Comparison of ENCODE assay signal across 14 mouse cellular contexts in genomic region chr17:26851136-26851460, GRCm38 (mm10). TPM values are rescaled to one million over a fixed set of nuclear protein-coding genes. Genes with fewer than 3 reads are reported as not detected.
DNase-seq lines count a peak whose midpoint lies in the region; ATAC-seq and TF ChIP-seq lines count a peak whose summit lies in the region.
"Had no signal": no experiment of that assay in that cellular context is flagged by ENCODE, and none has a peak within 500 bp of the region (broad histone marks: within the 10 kb centered on the region; RNA-seq: fewer than 3 reads in every experiment).

No protein-coding gene starts in this region.

- DNase-seq in heart, adult 8-10 months (ENCODE audit: low spot score), result no peak
- no peak for DNase-seq in lung, embryonic 14.5 days
- DNase-seq in lung, postnatal 4 days, result no peak
- no peak for DNase-seq in ovary, adult 18-20 months (ENCODE audit: low spot score)
- DNase-seq: cerebellum, adult 9-11 months; gastrocnemius, adult 2 months; layer of hippocampus, postnatal 36 days had no signal

- 9% methylated on average over 8 of the region's 8 CpGs for WGBS in heart, embryonic 13.5 days
- 9% methylated on average over 8 of the region's 8 CpGs for WGBS in lung, embryonic 14.5 days
- 8% methylated on average over 8 of the region's 8 CpGs for WGBS in liver, embryonic 12.5 days (ENCODE audit: insufficient replicate concordance)

- H3K27me3 ChIP-seq in heart, embryonic 13.5 days (replicated peaks), result peaks cover 75% of the 10 kb centered on the region
- H3K27me3 ChIP-seq in lung, embryonic 14.5 days (ENCODE audit: insufficient read depth, low read length), result peaks cover 89% of the 10 kb centered on the region
- peaks cover 91% of the 10 kb centered on the region for H3K27me3 ChIP-seq in liver, embryonic 12.5 days (replicated peaks)

- TF ChIP-seq POLR2A in bone marrow macrophage, adult 2 months (IDR thresholded peaks at IDR 0.05; ENCODE audit: borderline replicate concordance, low read depth, low read length), result no peak

- no peak for ATAC-seq in heart, embryonic 13.5 days (ENCODE audit: extremely low read depth, insufficient number of reproducible peaks, low FRiP score, low TSS enrichment)
- ATAC-seq in lung, embryonic 14.5 days (ENCODE audit: insufficient read depth), result no peak
- ATAC-seq in liver, embryonic 12.5 days, result no peak
- no peak for ATAC-seq in granulocyte monocyte progenitor cell, adult 5-6 weeks (replicated peaks; ENCODE audit: poor library complexity, severe bottlenecking)
- ATAC-seq: intestine, postnatal 0 days had no signal

- peak overlapping the region; percentile 78 for H3K4me2 ChIP-seq in heart, embryonic 13.5 days
- peak overlapping the region; percentile 51 for H3K4me2 ChIP-seq in lung, embryonic 14.5 days
- H3K4me2 ChIP-seq in liver, embryonic 12.5 days, result peak overlapping the region; percentile 49; the same call in 1 of the 2 replicates

- H3K9ac ChIP-seq in heart, embryonic 13.5 days, result peak overlapping the region; percentile 93
- no peak overlapping the region for H3K9ac ChIP-seq in lung, embryonic 14.5 days
- no peak overlapping the region for H3K9ac ChIP-seq in liver, embryonic 12.5 days

- no peaks in the 10 kb centered on the region for H3K9me3 ChIP-seq in heart, embryonic 13.5 days
- no peaks in the 10 kb centered on the region for H3K9me3 ChIP-seq in lung, embryonic 14.5 days (ENCODE audit: low read depth, low read length)
- H3K9me3 ChIP-seq in liver, embryonic 12.5 days (replicated peaks), result no peaks in the 10 kb centered on the region

- peak overlapping the region; percentile 59 for H3K4me3 ChIP-seq in heart, embryonic 13.5 days
- peak overlapping the region; percentile 26 for H3K4me3 ChIP-seq in lung, embryonic 14.5 days (ENCODE audit: low read depth, low read length)
- peak overlapping the region; percentile 48; the same call in 1 of the 2 replicates for H3K4me3 ChIP-seq in bone marrow macrophage, adult 2 months (ENCODE audit: insufficient read depth, low read length)
- H3K4me3 ChIP-seq in liver, embryonic 12.5 days, result 0 out of 2 replicates have a peak overlapping the region, but pooled peaks have one; percentile 22

- no peak for TF ChIP-seq CTCF in lung, embryonic 14.5 days (IDR thresholded peaks at IDR 0.05; ENCODE audit: low read depth)
- TF ChIP-seq CTCF in bone marrow macrophage, adult 2 months (IDR thresholded peaks at IDR 0.05; ENCODE audit: low read depth, low read length), result no peak

- H3K4me1 ChIP-seq in heart, embryonic 13.5 days, result peaks cover 31% of the 10 kb centered on the region
- H3K4me1 ChIP-seq in lung, embryonic 14.5 days (ENCODE audit: insufficient read depth), result no peaks in the 10 kb centered on the region
- no peaks in the 10 kb centered on the region for H3K4me1 ChIP-seq in bone marrow macrophage, adult 2 months (ENCODE audit: control insufficient read depth, insufficient read depth, low read length)
- peaks cover 2% of the 10 kb centered on the region for H3K4me1 ChIP-seq in liver, embryonic 12.5 days

- no peaks in the 10 kb centered on the region for H3K36me3 ChIP-seq in heart, embryonic 13.5 days
- no peaks in the 10 kb centered on the region for H3K36me3 ChIP-seq in lung, embryonic 14.5 days (ENCODE audit: insufficient read depth)
- H3K36me3 ChIP-seq in liver, embryonic 12.5 days, result no peaks in the 10 kb centered on the region

- H3K27ac ChIP-seq in heart, embryonic 13.5 days (replicated peaks), result peak overlapping the region; percentile 99
- no peak overlapping the region for H3K27ac ChIP-seq in lung, embryonic 14.5 days (ENCODE audit: low read depth)
- H3K27ac ChIP-seq in bone marrow macrophage, adult 2 months (ENCODE audit: insufficient read depth, low read depth, low read length), result no peak overlapping the region
- H3K27ac ChIP-seq in liver, embryonic 12.5 days, result no peak overlapping the region
- H3K27ac ChIP-seq: gastrocnemius, adult 2 months had no signal

RNA-seq across cellular contexts. Expression of gene Nkx2-5, which starts 6.3 kb away (rescaled TPM):
- 136 and 142 TPM in 2 replicates for polyA plus RNA-seq in heart, embryonic 13.5 days (2015; fragmentation: Nextera tagmentation; extraction: Ambion mirVana)
- total RNA-seq in heart, adult 8-10 months (2022), result 10 to 100 TPM; 75.8 to 81.5 (median 79.7) TPM
- 0.24 and 1.6 TPM in 2 replicates for polyA plus RNA-seq in lung, embryonic 14.5 days (2014; fragmentation: Nextera tagmentation; extraction: Ambion mirVana)
- polyA plus RNA-seq in bone marrow macrophage, adult 2 months (2012; ENCODE audit: insufficient read depth, insufficient read length, missing spikeins), result not detected in 2 replicates
- 0.13 and 0.19 TPM in 2 replicates for polyA plus RNA-seq in liver, embryonic 12.5 days (2016; fragmentation: Nextera tagmentation; extraction: Ambion mirVana)
- not detected in 2 replicates for total RNA-seq in granulocyte monocyte progenitor cell, adult 5-6 weeks (2014; fragmentation: Nextera tagmentation)
- total RNA-seq in granulocyte monocyte progenitor cell, adult 5-6 weeks (2017), result not detected in 2 replicates
- total RNA-seq: gastrocnemius, adult 2 months; layer of hippocampus, postnatal 36 days; monocyte, adult 5-6 weeks had no signal
- polyA plus RNA-seq: liver, embryonic 16.5 days had no signal

Comparison
In these comparisons a context has a peak if more than half of its experiments do, and no peak if none do; other contexts are left out.
1. RNA of gene Nkx2-5, which starts 6.3 kb away (polyA plus RNA-seq): 136 to 142 TPM in heart, embryonic 13.5 days; 0.24 to 1.6 TPM in lung, embryonic 14.5 days, 0.13 to 0.19 TPM in liver, embryonic 12.5 days and not detected in bone marrow macrophage, adult 2 months; every median in the first group is over 10 times any median in the second.
2. Peak in every context shown above with its lines, with median percentiles within 50 percentile points of each other: H3K4me2 ChIP-seq and H3K4me3 ChIP-seq.